Mouse (Mus musculus) embryo, embryonic 10.5 days (tissue): ENCODE results near the gene Ltc4s.

Source experiments
- DNase-seq: peaks from one replicate; pipeline ENCODE4 v3.0.0-alpha.2; 2015; ENCODE audit warnings: low spot score

The Ltc4s gene

DNA sequence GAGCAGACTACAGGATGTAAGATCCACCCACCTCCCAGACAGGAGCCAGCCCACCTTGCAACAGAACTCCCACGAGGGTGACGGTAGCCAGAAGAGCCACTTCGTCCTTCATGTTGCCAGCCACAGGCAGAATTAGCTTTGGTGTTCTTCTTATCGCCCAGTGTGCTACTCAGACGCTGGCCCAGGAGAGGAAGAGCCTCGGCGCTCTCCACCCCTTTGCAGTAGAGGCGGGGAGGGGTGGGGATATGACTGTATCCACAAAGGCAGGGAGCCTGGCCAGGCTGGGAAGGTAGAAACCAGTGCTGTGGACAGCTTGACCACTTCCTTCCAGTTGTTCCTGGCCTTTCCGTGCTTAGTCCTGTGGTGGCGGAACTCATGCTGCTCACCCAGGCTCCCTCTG, at the start of gene Ltc4s:
Gene Ltc4s, minus strand, starts transcription at position 293 of the 400 bp plus-strand sequence.
- DNase-seq, result no peak

DNA sequence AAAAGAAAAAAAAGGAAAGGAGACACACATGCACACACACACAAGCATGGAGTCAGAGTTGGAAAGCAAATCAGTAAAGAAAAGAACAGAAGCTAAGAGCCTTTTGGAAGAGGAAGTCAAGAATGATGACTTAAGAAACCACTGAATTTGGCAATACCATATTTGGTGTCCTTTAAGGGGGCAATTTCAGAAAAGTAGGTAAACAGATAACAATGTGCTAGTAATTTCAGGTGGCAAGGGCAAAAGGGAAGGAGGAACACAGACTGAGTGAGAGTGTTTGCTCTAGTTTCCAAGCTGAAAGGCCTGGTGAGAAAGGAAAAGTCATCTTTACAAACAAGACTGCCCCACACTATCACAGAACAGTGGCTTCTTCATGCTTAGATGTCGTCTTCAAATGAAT, 48.0 kb upstream of the Ltc4s start:
- no peak for DNase-seq

DNA sequence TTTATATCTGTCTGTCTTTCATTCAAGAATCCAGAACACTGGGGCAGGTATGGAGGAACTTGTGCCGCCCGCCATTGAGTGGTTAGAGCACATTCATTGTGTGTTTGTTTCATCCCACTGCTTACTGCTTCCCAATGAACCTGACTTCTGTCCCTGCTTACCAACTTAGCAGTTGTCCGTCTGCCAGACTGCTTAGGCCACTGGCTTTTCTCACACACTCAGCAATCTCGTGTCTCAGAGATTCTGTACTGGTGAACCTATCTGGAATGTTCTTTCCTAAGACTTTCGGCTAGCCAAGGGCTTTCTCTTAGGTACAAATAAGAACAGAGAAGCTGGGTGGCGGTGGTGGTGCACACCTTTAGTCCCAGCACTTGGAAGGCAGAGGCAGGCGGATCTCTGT, 47.3 kb upstream of the Ltc4s start:
- DNase-seq, result no peak

DNA sequence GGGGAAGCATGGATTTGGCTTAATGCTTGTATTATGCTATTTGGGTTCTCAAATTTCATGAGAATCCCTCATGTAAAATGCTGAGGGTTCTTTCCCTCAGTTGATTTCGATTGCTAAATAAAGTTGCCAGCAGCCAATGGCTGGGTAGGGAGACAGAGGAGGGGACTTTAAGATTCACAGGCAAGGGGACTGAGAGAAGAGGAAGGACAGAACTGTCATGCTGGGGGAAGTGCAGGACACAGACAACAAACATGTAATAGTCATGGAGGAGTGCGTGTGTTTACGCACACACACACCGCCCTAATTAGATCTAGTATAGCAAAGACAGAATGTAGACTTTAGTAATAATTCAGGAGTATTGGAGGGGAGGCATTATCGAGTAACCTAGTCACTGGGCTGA, 46.8 kb upstream of the Ltc4s start:
- no peak for DNase-seq

DNA sequence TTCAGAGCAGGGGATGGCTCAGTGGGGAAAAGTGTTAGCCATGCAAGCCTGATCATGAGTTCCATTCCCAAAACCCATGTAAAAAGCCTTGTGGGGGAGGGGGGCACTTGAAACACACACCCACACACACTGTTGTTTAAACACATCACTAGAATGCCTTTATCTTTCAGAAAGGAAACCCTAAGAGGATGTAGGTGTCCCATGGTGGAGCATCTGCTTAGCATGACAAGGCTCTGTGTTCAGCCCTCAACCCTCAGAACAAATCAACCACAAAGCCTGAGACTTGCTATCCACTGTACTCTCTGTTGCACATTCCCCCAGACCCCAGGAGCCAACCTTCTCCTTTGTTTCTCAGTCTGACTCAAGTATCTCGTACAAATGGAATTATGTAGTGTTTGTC, 41.6 kb upstream of the Ltc4s start:
- DNase-seq, result no peak

DNA sequence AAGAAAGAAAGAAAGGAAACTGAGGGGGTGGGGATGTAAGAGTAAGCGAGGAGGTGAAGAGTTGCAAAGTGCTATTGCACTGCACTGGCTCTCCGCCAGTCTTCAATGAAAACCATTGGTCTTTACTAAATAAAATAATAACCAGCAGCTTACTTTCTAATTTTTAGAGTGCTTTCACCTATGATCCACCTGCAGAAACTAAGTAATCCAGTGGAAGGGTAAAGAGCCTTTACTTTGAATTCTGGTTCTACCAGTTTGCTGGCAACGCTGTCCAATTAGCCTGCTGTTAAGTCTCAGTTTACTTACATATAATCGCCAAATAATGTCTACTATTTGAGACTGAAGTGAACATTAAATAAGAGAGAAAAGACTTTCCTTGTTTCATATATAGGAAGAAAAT, 40.6 kb upstream of the Ltc4s start:
- no peak for DNase-seq

DNA sequence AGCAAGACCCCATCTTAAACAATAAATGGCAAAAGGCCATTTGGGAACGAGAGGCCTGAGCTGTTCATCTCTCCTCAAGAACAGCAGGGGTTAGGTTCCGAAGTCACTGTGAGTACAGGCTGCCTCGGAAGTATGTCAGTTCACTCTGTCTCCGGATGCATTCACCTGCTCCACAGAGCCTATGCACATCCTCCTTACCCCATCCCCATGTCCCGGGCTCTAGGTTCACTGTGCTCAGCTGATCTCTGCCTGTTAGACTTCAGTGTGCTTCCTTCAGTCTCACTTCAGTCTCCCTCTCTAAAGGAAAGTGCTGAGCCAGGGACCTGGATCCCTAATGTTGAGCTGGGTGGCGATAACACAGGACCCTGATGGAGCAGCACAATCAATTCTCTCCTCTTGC, 39.3 kb upstream of the Ltc4s start:
- DNase-seq, result no peak

DNA sequence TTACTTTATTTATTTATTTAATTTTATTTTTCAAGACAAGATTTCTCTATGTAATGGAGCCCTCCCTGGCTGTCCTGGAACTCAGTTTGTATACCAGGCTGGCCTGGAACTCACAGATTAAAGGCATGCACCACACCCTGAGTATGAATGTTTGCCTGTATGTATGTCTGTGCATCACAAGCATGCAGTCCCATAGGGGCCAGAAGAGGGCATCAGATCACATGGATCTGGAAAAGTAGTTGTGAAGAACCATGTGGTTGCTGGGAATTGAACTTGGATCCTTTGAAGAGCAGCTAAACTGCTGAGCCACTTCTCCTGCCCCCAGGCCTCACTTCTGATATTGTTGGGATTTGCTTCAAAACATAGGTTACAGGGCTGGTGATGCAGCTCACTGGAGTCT, 38.6 kb upstream of the Ltc4s start:
- no peak for DNase-seq

DNA sequence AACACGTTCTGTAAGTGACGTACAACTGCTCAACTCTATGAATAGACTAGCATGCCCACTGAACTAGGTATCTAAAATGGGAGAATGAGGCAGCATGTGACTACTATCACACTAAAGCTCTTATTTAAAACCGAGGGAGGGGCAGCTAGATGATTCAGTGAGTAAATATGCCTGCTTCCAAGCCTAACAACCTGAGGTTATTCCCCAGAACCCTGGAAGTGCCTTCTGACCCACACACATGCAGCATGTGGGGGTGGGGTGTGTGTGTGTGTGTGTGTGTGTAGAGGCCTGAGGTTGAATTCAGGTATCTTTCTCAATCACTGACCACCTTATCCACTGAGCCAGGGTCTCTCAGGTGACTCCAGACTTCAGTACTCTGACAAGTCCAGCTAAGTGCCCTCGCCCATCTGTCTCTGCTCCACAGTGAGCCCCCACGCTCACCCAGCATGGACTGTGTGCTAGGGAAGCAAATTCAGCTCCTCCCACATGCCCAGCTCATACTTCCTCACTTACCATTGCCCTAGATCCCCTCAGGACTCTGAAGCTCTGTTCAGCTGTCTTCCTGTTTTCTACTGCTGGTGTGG, 37.2 kb upstream of the Ltc4s start:
- DNase-seq, result no peak

DNA sequence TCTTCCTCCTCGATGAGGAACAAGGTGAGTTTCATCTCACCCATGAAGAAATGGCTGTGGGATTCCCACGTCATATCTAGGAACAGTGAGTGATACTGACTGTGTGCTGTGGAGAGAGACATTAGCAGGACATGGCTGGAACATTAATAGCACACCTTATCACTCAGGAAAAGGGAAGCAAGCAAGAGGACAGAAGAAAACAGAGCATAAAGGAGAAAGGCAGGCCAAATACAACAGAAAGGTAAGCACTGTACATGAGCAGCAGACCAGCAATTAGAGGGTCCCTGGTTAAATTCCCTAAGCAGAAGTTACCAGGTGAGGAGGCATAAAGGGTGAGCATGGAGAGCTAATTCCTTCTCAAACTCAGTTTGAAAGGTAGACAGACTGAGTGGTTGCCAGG, 36.7 kb upstream of the Ltc4s start:
- no peak for DNase-seq

DNA sequence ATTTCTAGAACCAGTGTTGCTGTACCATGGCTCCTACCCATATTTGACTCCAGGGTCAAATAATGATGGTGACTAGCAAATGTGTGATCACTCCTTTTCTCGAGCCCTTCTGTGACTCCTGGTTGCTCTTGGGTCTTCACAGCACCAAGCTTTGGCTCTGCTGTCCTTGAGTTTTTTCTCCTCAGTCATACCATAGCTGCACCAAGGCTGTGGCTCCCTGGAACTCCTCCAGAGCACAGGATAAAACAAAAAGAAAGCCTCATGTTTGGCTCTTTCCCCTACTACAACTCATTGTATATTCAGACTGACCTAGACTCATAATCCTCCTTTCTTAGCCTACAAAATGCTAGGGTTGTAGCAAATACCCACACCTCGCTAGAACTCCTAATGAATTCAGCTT, 34.4 kb upstream of the Ltc4s start:
- no peak for DNase-seq

DNA sequence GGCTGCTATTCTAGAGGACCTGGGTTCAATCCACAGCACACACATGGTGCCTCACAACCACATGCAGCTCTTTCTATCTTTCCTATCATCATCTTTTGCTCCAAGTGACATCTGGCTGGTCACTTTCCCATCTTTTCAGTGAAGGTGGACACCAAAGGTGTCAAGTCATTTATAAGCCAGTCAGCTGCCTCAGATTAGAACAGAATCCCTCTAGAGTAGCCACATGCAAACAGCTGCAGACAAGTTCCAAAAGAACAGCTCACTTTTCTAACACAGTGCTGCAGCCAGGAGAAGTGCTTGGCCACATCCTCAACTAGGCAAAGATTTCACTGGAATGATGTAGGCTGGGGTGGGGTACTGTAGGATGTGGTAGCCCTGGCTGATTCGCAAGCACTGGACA, 31.5 kb upstream of the Ltc4s start:
- no peak for DNase-seq

DNA sequence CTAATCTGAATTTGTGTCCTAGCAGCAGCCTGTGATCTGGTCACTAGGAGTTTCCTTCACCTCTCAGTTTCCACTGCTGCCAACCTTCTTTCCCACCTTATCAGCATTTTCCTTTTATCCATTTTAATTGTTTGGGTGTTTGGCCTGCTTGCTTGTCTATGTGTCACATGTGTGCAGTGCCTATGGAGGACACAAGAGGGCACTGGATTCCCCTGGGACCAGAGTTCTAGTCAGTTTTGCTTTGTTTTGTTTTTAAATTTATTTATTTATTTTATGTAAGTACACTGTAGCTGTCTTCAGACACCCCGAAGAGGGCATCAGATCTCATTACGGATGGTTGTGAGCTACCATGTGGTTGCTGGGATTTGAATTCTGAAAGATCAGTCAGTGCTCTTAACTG, 30.7 kb upstream of the Ltc4s start:
- peak; percentile 39 for DNase-seq

DNA sequence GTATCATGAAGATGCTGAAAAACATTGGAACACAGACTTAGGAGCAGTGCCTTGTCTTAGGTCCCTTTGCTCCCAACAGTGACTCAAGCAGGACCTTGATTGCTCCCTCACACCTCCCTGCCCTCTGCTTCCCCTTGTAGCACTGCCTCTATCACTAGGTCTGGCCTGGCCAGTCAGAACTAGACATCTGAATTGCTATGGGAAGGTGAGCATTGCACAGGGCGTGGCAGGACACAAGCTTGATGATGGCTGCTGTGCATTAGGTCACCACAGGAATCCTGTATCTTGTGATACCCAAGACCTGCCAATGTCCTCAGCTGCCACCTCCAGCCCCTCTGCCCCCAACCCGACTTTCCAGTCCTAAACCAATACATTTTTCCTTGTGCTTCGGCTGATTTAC, 28.6 kb upstream of the Ltc4s start:
- no peak for DNase-seq

DNA sequence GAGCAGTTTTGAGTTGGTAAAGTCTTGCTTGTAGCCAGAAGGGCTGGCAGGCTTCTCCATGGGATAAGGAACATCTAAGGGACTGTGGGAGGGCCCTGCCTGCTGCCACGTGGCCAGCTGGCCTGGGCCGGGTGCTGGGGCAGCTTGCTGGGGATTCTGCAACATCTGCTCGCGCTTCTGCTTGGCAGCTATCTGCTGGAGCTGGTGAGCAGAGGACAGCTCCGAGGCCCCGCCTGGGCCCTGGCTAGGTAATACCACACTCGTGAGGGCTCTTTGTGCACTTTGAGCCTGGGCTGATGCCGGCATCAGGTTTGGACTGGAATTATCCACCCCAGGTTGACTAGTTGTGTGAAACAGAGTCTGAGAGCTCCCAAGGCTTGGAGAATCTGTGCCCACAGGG, 27.5 kb upstream of the Ltc4s start:
- DNase-seq, result no peak

DNA sequence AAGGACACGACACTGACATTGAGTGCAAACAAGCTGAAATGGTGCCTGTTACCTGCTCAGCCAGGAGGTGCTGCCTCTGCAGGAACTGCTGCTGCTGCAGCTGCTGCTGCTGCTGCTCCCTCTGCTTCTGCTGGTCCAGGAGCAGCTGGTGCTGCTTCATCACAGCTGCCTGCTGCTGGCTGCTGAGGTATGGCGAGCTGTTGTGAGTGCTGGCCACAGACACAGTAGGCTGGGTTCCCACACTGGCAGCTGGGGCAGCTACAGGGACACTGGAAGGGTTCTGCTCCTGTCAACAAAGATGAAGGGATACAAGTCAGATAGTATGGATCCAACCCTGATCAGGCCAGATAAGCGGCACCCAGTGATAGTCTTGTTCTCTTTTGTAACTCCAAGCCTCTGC, 24.8 kb upstream of the Ltc4s start:
- DNase-seq, result no peak

DNA sequence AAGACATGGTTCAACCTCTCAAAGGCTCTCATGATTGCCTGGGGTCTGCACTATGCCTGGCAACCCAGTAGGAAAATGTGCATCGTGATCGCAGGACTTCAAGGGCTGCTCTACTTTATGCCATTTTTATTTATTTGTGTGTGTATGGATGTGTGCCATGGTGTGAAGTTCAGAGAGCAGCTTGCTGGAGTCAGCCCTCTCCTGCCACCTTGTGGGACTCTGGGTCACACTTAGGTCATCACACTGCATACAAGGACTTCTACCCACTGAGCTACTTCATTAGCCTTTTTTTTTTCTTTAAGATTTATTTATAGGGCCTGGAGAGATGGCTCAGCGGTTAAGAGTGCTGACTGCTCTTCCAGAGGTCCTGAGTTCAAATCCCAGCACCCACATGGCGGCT, 23.6 kb upstream of the Ltc4s start:
- no peak for DNase-seq

DNA sequence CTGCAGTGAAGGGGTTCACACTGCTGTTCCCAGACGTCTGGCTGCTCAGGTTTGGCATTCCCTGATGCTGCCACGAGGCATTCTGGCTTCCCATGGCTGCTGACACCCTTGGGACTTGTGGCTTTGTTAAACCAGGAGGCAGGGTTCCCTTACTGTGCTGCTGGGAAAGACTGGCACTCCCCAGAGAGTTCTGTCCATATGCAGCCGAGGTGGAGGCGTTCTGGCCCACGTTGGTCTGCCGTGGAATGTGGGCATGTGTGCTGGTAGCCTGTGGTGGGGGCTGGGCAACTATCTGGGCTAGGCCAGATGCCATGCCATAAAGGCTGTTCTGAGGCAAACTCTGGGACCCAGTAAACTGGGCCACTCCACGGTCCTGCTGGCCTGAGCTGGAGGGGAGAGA, 19.9 kb upstream of the Ltc4s start:
- no peak for DNase-seq

DNA sequence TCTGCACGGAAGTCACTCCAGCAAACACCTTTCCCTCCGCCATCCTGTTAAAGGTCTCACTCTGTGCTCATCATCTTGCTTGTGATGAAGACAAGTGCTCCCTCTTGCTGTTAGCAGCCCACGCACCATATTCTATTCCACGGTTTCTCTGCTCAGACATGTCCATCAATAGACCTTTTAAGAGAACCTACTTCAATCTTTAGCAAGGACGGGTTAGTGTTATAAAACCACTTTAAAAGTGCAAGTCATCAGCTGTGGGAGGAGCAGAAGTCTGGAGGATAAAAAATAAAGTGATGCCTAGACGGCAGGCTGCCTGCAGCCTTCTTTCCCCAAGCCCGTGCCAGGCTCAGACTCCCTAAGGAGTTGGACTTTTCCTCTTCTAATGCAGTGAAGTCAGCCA, 18.2 kb upstream of the Ltc4s start:
- DNase-seq, result no peak

DNA sequence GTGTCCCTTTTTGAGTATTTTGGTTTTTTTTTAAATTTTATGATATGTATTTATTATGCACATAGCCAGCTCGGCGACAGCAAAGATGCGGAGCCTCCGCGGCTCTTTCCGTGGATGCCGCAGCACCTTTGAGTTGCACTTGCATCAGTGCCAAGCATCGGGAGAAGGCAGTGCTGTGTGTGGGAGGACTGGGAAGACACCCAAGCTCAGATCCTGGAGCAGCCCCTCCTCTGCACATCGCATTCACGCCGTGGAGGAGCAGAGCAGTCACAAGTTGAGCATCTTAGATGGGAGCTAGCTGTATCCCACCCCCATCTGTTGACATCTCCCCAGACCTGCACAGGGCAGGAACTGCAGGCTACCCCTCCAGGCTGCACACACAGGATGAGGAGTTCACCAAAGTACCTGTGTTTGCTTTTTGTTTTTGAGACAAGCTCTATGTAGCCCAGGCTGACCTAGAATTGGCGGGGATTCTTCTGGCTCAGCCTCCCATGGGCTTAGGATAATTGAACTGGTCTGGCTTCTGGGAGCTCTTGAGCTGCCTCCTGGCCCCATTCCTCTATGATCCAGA, 15.7 kb upstream of the Ltc4s start:
- DNase-seq, result no peak

DNA sequence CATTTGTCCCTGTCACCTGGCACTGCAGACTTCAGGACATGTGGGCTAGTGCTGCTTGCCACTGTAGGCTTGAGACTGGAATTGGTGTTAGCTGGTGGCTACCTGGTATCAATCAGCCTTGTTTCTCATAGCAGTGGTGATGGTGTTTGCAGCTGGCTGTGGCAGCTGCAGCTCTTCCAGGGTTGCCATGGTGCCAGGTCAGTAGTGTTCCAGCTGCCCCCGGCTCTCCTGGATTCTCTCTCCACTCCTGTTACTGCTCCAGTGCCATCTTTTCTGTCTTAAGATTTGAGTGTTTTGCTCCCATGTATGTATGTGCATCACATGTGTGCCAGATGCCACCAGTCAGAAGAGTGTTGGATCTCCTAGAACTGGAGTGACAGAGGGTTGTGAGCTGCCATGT, 15.0 kb upstream of the Ltc4s start:
- no peak for DNase-seq

DNA sequence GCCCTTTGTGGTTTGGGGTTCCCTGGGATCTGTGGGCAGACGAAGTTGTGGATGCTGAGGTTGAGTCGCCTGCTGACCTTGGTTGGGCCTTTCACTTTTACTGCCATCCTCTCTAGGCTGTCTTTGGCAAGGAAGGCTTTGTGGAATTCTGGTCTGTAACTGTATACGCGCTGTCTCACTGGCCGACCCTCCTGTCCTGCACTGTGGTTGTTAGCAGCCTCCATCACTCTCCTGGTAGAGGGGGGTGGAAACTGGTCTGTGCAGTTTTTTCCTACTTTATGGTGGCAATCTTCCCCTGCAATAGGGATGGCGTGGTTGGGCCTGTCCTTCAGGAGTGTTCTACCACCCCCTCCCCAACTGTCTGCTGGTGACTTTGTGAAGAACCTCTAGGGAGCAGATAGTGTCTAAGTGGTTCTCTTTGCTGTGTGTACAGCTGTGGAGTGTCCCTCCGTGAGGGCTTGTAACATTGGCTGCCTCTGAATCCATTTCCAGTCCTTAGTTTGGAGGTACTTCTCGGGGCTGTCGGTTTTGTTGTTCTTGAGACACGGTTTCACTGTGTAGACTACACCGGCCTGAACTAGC, 14.4 kb upstream of the Ltc4s start:
- DNase-seq, result peak; percentile 36

DNA sequence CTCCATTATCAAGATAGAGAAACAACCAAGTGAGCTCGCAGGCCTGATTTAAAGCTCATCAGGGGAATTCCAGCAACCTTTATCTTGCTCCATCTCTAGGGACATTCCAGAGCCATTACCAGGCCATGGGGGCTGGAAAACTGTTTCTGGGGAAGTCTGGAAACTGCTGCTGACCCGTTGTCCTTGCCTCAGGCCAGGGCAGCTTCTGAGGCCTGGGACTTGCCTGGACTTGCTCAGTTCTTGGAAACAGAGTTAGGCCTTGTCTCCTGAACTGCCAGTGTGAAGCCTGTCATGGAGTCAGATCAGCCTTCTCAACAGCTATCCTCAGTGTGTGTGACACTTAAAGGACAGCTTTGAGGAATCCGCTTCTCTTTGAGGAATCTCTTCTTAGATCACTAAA, 13.8 kb upstream of the Ltc4s start:
- DNase-seq, result peak; percentile 55

DNA sequence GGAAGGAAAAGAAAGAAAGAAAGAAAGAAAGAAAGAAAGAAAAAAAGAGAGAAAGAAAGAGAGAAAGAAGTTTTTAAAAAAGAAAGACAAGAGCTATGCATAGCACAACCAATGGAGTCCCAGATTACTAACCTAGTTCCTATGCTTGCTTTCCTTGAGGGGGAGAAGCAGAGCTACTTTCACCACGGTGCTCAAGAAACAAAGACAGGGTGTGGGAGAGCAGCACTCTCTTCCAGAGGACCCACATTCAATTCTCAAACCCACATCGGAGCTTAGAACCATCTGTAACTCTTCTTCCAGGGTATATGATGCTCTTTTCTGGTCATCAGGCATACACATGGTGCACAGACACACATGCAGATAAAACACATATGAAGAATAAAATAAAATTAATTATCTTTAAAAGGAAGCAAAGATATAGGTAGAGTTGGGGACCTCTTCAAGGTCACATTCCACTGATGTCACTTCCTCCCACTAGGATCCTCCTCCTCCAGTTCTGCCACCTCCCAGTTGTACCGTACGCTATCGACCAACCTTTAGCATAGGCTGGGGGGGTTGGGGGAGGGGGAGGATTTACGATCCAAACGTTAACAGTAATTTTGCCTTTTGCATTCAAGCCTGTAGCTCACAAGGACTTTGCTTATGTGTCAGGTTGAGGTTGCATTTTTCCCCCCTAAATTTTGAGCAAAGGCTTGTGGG, 10.2 kb upstream of the Ltc4s start:
- DNase-seq, result no peak
